Mouse (Mus musculus) olfactory bulb, adult 2 months (tissue): Measurements from ENCODE around the gene Iqcf6.

Source experiments
- CTCF ChIP-seq: fragments of 200-500 bp; IDR thresholded peaks from 2 replicates; pipeline ENCODE4 v1.5.1; 2012; ENCODE audit warnings: low read depth, mild to moderate bottlenecking, low read length, moderate library complexity; ENCODE audit not compliant: insufficient read depth
- POLR2A ChIP-seq: fragments of 200-500 bp; IDR thresholded peaks from 2 replicates; pipeline ENCODE4 v1.6.1; 2012; ENCODE audit warnings: mild to moderate bottlenecking, low read depth, low read length, moderate library complexity; ENCODE audit not compliant: insufficient read depth

- no peak for TF ChIP-seq CTCF
- no peak for TF ChIP-seq POLR2A
These were observed 8.9 kb upstream of the Iqcf6 start for GRCm38 (mm10) chr9:106617496-106617895.
